Mouse (Mus musculus) embryonic fibroblast, embryonic 13.5 days (primary cell): ENCODE results near the gene Rfesd.

Experiments used
- CTCF ChIP-seq: IDR thresholded peaks from 2 replicates; pipeline ENCODE4 v1.5.1; 2011; ENCODE audit warnings: mild to moderate bottlenecking, control low read depth, low read length, moderate library complexity, borderline replicate concordance; ENCODE audit not compliant: insufficient read depth
- POLR2A ChIP-seq: IDR thresholded peaks from 2 replicates; pipeline ENCODE4 v1.6.1; 2011; ENCODE audit warnings: low read depth, mild to moderate bottlenecking, control low read depth, low read length, moderate library complexity

GRCm38 (mm10) chr13:76056261-76056724 is 37.8 kb upstream of the Rfesd start:
- TF ChIP-seq CTCF (peak; percentile 36; the same call in 1 of the 2 replicates), POLR2A (no peak)
